Mouse (Mus musculus): ENCODE results near the gene Galk1. TPM values are rescaled to one million over a fixed set of nuclear protein-coding genes. Genes with fewer than 3 reads are reported as not detected.
A peak's percentile ranks its signal among the peaks of the same experiment; 100 is the strongest.
"Not testable (repeated sequence)": the region's sequence is repeated elsewhere in the genome, so short reads cannot be mapped to it uniquely, and the experiment has no call there.

Gene Galk1
- total RNA-seq, 4 experiments from 2014 or later = 37.3 to 55.6 (median 46.4) TPM

DNA sequence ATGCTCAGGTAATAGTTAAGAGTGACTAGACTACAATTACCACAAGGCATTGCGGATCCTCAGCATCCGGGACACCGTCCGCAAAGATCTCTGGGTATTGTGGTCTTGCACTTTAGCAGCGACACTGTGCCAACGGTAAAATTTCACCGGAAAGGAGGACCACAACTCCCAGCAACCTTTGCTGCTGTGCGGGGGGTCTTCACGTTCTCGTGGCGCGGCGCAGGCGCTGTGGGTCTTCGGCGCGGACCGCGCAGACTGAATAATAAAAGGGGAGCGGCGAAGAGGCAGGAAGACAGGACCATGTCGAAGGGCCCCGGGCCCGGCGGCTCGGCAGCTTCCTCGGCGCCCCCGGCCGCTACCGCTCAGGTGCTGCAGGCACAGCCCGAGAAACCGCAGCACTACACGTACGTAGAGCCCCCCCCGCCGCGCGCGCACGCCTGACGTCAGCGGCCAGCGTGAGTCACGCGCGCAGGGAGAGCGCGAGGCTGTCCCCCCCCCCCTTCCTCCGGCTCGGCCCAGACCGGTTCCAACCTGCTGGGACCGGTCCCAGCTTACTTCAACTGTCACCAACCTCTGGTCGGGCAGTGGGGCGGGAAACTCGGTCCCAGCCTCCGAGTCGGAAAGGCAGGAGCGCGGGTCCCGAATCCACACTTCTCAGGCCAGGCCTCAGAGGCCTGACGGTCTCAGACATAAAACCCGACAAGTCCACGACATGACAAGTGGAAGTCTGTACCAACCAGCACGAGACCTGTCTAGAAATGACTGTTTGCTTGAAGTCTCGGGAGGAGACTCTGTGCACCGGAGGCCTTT, 17.8 kb upstream of the Galk1 start, which contains the start of gene Unk:
Unk (plus strand) TSS at position 235 of the 810 bp plus-strand sequence.
- DNase-seq = peak; percentile 98

DNA sequence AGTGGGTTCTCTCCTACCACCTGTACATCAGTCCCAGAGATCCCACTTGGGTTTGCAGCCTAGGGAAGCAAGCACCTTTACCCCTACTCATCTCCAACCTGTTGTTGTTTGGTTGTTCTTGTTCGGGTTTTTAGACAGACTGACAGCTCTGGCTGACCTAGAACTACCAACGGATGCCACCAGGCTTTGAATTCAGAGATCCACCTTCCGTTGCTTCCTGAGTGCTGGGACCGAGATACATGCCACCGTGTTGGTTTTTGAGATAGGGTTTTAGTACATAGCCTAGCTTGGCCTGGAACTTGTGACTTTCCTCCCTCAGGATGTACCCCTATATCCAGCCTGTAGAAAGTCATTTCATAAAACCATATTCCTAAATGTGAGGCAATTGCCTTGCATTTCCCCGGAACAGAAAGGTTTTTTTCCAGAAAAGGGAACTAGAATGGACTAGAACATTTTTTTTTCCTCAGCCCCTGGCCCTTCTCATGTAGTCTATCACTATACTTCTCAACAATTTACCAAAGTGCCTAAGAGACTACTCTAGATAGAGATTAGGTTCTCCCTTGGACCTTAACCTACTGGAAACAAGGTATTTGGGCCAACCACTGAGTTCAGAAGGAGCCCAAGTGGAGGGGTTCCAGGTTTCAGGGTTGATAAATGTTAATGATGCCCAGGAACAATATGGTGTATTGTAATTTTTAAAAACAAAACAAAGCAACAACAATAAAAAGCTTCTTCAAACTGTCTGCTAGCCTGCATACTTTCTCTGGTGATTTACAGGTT, 16.8 kb upstream of the Galk1 start:
- no peak for DNase-seq

DNA sequence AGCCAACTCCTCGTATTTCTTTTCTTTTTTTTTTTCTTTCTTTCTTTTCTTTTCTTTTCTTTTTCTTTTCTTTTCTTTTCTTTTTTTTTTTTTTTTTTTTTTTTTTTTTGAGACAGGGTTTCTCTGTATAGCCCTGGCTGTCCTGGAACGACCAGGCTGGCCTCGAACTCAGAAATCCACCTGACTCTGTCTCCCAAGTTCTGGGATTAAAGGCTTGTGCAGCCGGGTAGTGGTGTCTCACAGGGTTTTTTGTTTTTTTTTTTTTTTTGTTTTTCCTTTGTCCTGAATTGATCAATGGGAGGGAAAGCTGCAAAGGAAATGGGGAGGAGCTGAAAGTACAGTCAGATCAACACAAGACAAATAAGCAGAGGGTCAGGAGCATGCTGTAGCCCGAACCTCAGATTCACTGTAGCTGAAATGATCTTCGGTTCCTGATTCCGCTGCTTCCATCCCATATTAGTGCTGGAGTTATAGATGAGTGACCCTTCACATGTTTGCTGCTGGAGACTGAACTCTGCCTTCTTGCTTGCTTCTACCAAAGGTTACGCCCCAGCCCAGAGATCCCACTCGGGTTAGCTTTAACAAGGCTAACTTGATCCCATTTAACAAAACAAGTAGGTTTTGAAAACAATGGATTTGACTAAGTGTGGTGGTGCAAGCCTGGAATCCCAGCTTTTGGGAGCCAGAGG, 15.8 kb upstream of the Galk1 start:
- DNase-seq = no peak

DNA sequence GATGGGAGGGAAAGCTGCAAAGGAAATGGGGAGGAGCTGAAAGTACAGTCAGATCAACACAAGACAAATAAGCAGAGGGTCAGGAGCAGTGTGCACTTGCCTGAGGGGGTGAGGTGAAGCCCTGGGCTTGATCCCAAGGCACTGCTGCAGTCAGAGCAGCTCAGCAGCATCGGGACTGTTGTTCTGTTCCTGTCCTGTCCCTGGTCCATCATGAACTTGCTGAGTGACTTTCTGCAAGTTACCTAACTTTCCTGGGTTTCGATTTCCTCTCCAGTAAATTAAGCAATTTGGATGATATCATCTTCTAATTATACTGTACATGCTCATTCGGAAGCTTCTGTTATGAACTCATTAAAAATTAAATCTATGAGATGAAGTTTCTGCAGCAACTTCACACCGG, 15.2 kb upstream of the Galk1 start, which contains the start of gene H3f3b:
H3f3b (minus strand) TSS at position 207 of the 400 bp plus-strand sequence.
- no peak for DNase-seq

DNA sequence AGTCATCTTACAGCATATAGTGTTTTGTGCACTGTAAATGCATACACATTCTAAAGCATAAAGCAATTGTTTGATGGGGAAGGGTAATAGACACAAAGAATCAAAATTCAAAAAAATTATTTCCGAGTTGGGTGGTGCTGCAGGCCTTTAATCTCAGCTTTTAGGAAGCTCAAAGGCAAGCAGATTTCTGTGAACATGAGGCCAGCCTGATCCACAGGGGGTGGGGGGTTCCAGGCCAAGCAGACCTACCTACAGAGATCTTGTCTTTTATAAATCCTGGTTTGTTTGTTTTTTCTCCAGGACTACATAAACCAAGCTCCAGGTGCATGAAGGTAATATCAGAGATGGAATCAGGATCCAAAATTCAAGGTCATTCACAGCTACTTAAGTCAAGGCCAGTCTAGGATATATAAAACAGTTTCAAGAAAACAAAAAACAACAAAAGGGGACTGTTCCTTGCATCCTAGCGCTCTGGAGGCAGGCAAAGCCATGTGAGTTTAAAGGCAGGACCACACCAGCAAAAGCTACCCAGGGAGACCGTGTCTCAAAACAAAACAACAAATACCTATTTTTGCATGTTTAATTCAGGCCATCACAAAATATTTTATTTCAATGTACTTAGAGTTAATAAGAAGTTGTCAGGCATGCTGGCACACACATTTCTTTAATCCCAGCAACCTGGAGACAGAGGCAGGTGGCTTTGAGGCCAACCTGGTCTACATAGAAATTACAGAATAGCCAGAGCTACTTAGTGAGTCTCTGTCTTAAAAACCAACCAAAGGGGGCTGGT, 12.7 kb upstream of the Galk1 start:
- no peak for DNase-seq

DNA sequence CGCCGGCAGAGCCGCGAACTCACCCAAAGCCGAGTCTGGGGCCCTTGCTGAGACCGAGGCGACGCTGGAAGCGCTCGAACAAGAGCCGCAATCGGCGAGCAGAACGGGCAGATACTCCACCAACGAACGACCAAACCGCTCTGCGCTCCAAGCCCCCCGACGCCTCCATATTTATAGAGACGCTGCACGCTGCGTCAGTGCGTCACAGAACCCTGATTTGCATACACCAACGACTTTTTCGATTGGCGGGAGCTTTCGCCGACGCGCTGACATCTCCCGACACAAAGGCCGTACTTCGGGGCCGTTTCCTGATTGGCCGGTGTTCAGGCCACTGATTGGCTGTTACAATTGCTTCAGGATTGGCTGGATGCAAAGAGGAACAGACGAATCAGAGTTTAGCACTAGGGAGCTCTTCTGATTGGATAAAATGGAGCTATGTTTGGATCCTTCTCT, 11.9 kb upstream of the Galk1 start:
- peak; percentile 98 for DNase-seq

DNA sequence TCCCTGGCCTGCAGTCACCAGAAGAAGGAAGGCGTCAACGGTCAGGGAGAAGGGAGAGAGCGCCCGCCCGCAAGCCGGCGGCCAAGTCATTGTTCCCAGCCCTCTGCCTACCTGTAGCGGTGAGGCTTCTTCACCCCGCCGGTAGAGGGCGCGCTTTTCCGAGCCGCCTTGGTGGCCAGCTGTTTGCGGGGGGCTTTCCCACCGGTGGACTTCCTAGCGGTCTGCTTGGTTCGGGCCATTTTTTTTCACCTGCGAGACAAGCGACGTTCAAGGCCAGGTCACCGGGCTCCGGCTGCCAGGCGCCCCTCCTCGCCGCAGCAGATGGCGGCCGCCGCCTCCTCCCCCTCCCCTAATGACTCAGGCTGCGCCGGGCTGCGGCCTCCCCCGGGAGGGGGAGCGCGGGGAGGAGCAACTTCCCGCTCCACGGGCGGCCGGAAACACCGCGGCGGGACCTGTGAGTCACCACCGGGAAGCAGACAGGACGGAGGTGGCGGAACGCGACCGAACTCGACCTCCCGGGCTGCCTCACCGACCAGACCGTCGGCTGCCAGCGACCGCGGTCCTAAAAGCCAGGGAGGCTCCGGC, 11.3 kb upstream of the Galk1 start:
- peak; percentile 89 for DNase-seq

DNA sequence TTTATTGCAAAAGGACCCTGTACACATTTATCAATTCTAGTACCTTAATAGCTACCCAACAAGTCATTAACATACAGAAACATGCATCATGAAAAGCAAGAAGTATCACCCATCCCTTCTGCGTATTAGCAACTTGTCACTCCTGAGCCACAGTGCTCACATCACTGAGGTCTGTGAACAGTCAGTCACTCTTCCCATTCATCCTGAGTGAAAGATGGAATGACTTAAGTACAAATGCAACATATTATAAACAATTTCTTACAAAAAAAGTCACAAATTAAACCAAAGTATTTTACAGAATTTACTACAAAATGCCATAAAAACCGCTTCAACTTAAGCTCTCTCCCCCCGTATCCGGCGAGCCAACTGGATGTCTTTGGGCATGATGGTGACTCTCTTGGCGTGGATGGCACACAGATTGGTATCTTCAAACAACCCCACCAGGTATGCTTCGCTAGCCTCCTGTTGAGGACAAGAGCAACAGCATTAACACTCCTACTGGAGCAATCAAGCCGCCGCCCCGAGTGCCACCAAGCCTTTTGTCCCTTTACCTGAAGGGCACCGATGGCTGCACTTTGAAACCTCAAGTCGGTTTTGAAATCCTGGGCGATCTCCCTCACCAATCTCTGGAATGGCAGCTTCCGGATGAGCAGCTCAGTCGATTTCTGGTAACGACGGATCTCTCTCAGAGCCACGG, 10.7 kb upstream of the Galk1 start:
- DNase-seq = not testable (repeated sequence)

DNA sequence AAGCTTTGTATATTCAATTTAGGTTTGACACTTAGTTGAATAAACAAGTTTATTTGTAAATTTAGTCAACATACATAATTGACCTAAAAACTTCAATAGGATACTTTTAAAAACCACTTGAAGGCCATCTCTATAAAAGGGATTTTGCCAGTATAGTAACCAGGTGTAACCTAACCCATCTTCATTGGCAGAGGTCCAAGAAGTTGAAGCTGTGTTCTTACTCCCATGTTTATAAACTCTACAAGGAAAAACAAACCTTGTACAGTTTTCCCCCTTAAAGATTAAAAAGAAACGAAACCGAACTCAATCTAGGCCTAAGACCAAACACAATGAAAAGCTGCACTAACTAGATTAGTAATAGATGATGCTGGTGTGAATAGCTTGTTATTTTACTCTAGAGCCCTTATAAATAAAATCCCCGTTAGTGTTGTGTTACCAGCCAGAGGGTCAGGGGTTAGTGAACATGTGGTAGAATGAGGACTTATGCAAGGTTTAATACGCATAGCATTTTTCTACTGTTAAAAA, 9.8 kb upstream of the Galk1 start:
- no peak for DNase-seq

DNA sequence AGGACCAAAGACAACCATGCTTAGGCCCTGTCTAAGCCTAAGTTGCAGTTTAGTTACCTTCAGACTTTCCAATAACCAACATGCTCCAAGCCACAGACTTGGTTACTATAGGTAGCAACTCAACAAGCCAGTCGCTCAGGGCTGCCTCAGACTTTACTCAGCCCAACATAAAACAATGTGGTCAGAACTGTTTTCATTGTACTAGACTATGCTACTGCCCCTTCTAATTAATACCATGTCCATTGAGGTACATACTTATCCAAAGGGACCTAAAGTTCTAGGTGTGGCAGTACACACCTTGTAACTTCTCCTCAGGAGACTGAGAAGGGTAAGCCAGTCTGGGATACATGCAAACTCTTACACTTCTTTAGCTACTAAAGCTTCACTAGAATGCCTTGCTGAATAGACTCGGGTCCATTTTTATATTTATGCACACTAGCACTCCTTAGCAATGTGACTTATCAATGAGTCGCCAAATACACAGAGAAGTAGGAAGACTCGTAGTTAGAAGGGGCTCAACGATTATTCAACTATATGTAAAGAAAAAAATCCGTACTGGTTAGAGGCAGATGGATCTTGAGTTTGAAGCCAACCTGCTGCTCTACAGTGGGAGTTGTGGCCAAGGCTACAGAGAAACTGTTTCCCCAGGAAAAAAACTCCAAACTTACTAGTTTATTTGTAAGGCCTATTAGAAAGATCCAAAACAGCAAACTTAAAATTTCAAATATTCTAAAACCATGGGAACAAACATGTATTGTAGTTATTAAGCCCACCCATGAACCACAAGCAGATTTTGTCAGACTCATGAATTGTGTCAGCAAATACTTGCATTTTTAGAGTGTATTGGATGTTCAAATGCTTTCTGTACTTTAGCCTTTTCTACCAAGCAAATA, 9.1 kb upstream of the Galk1 start:
- no peak for DNase-seq

DNA sequence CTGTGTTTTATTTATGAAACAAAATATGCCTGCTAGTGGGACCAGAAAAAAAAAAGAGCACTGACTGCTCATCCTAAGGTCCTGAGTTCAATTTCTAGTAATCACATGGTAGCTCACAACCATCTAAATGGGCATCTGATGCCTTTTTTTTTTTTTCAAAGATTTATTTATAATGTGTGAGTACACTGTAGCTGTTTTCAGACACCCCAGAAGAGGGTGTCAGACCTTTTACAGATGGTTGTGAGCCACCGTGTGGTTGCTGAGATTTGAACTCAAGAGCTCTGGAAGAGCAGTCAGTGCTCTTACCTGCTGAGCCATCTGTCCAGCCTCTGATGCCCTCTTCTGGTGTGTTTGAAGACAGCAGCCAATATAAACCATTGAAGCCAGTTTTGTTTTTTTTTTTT, 8.0 kb upstream of the Galk1 start:
- no peak for DNase-seq

DNA sequence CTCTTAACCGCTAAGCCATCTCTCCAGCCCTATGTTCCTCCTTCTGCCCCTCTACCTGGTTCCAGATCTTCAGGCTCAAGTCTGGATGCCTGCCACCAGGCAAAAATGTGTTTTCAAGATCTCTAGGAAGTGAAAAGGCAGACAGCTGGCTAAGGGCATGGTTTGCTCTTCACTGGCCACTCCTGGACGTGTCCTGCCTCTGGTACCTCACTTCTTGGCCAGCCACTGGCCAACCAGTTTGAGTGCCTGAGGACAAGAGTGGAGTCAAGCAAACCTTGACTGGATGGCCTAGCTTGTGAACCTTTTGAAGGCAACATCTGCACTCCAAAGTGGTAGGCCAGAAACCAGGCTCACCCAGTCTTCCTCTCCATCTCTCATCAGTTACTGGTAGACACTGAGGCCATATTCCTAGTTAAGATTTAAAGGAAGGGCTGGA, 7.5 kb upstream of the Galk1 start:
- DNase-seq = no peak

DNA sequence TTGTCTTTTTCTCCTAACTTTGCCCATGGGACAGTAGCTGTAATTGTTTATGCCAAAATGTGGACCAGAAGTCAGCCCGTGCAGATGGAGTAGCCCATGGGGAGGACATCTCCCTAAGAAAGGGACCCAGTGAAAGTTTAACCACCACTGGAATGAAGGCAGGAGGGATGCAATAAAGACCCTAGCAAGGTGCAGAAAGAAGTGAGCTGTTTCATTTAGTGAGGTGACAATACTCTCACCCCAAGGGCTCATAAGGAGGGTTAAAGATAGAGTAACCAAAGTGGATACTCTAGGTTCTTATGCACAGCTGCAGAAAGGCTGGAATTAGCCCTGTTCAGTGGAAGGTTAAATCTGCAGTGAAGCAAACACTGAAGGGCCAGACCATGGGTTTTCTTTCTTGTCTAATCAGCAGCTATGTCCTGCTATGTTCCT, 6.9 kb upstream of the Galk1 start:
- DNase-seq = no peak

DNA sequence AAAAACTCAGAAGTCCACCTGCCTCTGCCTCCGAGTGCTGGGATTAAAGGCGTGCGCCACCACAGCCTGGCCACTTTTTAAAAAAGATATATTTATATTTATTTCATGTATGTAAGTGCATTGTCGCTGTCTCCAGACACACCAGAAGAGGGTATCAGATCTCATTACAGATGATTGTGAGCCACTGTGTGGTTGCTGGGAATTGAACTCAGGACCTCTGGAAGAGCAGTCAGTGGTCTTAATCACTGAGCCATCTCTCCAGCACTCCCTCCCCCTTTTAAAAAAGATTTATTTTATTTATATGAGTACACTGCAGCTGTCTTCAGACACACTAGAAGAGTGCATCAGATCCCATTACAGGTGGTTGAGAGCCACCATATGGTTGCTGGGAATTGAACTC, 6.3 kb upstream of the Galk1 start:
- not testable (repeated sequence) for DNase-seq

DNA sequence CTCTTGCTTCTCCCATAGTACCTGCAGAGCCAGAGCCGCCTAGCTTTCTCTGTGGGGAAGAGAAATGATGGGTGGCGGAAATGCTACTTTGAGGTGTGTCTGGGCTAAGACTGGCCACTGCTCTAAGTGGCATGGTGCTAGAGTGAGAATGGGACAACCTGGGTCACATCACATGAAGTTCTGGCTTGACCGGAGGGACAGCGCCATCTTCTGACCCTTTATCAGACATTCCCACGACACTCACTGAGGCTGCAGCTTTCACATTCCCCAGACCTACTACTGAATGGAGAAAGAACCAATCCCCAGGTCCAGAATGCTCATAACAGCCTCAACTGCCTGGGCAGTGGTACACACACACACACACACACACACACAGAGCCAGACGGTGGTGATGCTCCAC, 5.6 kb upstream of the Galk1 start:
- no peak for DNase-seq

DNA sequence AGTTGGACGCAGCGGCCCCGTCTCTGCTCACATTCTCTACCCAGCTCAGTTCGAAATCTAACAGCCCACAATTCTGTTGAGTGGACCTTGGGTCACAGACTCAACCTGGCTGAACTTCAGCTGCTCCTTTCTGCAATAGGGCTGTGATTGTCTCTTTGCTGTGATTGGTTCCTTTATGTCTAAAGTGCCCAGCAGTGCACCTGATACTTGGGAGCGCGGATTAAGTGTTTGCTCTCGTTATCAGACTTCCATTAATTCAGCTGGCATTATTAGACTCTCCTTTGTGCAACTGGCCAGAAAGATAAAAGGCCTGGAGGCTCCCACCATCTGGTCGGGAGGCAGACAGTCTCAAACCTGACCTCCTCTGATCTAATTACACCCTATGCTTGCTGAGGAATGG, 2.3 kb upstream of the Galk1 start:
- no peak for DNase-seq

DNA sequence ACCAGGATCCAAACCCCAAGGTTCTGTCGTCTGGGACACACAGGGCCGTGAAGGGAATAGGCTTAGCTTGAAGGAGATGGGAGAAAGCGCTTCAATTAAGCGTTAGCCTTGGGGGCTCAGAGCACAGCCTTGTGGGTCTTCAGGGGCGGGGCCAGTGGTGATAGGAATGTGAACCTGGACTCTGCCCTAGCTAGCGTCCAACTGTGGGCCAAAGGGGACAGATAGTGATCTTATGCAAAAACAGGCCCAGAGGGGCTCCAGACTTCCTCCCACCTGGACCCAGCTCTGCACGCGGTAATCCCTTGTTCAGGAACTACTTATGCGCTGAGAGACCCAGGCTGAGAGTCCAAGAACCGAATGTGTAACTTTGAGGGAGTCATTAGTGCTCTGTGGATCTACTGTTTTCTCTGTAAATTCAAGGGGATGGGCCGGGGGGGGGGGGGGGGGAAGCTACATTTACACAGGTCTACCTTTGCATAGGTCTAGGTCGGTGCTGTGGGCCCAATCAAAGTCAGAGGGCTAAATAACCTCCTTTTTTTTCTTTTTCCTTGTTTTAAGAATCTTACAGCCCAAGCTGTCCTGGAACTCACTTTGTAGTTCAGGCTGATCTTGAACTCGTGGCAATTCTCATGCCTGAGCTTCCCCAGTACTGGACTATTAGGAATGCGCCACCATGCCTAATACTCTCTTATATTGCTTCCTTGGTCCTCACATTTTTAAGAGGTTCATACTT, 824 bp downstream of the Galk1 start:
- no peak for DNase-seq

DNA sequence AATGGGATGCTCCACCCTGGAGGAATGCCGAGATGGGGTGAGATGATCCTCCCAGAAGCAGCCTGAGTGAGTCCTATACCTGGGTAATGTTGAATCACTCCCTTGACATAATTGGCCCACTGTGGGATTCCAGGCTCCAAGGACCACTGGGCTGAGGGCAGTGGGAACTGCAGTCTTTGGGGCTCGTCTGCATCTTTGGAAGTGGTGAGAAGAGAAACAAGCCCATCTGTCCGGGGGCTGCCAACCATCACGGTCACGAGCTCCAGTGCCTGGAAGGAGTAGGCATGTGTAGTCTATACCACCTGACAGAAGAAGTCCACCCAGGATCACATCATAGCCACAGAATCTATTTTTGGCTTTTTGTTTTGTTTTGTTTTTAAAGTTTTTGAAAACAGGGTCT, 1.6 kb downstream of the Galk1 start:
- DNase-seq = no peak

DNA sequence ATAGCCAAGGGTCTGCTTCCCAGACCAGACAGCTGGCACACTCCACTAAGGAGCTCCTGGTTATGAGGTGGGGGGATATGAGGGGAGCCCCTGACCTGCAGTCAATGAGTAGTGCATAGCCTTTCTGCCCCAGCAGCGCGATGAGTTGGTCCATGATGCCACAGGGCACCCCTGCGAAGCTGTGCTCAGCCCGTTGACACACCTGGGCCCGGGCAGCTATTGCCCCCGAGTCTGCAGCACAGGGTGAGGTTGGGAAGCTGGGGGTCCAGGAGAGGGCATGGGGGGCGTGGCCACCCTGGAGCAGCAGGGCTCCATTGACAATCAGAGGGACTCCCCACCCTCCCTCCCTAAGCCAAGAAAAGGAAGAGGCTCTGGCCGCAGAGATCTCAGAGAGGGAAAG, 2.4 kb downstream of the Galk1 start:
- DNase-seq = no peak
